Mouse (Mus musculus) heart, adult 2 months (tissue): ENCODE results near the gene Ubxn10.

Source experiments
- CTCF ChIP-seq: fragments of 200-600 bp; IDR thresholded peaks from 2 replicates; pipeline ENCODE4 v1.8.1; 2022; ENCODE audit warnings: antibody characterized with exemption, mild to moderate bottlenecking, moderate library complexity
- EP300 ChIP-seq: fragments of 200-500 bp; IDR thresholded peaks from 2 replicates; pipeline ENCODE4 v1.6.1; 2011; ENCODE audit warnings: low read depth, low read length, control low read depth; ENCODE audit not compliant: insufficient read depth

DNA sequence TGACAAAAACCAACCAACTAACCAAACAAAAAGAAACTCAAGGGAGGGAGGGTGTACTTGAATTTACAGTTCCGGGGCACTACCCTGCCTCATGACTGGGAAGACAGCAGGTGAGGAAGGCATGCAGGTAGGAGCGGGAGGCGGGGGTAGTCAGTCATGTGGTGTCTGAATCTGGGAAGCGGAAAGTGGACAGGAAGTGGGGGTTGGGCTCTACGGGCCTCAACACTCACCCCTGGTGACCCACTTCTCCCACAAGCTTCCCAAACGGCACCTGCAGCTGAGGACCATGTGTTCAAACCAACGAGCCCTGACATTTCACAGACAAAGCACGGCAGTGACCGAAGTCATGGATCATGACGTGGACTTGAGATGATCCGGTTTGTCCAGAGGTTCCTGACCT is 24.9 kb downstream of the Ubxn10 start:
- no peak for TF ChIP-seq CTCF
- TF ChIP-seq EP300: no peak
